Mouse (Mus musculus): ENCODE data around the gene Chst11.
A peak's percentile ranks its signal among the peaks of the same experiment; 100 is the strongest.

Chst11 gene

DNA sequence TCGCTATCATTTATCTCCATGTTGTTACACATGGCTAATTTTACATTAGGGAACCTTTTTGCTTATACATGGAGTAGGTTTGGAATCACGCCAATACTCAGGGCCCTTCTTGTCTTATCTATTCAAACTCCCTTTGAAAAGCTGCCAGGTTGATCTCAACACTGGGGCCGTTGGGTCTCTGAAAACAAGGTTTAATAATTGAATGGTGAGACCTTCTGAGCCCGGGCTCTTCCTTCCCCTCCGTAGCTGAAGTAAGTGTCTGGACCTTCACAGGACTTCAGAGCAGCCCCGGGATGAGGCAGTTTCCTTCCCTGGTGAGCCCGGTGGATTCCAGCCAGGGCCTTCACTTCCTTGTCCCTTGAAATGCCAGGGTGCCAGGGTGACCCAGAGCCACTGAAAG is 5.6 kb downstream of the Chst11 start:
- peak in 1 of 2 experiments; percentile 16 for DNase-seq (ENCODE audit: low spot score in 2 of 2)

DNA sequence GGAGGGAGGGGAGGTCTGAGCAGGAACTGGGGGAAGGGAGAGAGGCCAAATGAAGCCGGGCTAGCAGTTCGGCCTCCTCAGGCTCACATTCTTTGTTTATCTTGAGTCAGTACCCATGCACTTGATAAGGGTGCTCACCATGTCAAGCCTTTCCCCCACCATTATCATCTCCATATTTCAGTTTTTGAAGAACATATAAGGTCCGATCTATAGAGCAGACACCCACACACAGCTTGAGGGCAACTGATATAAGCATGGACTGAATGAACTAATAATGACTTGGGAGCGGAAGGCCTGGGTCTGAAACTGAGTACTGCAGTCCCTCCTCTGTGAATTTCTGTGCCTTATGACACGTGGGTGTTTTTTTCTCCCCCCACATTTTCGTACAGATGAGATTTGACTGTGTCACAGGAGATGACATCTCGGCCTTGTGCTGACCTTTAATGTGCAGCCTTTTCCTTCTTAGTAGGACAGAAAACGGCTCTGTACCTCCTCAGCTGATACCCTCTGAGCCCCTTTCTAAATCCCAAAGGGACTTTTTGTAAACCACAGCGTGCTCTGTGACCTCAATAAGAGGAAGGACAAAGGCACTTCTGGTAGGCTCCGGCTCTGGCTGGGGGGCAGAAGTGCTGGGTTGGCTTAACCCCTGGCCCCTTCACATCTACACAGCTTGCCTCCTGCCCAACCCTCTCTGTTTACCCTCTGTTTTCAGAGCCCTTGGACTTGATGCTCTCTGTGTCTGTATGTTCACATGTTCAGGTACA is 6.6 kb downstream of the Chst11 start:
- peak; percentile 55 to 58 for DNase-seq (ENCODE audit: low spot score in 2 of 2)

GRCm38 (mm10) chr10:82994284-82994683 is 9.0 kb downstream of the Chst11 start:
- no peak for DNase-seq (ENCODE audit: low spot score in 2 of 2)

DNA sequence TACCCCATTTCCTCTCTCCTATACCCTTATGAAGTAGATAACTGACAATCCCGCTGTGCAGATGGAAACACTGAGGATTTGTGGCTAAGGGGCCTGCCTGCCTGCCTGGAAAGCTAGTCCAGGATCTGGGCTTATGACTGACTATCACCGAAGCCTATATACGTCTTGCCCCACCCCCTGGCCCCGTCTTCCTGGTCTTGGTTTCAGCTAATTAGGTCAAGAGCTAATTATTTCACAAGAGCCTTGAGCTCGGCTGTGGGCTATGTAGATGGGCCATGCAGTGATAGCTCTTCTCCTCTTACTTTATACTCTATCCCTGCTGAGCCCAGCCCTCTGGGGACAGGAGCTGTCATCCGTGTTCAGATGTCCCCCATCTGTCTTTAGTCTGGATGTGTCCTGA is 12.2 kb downstream of the Chst11 start:
- DNase-seq (ENCODE audit: low spot score in 2 of 2) = no peak

- DNase-seq (ENCODE audit: low spot score in 2 of 2) = no peak
Measured at GRCm38 (mm10) chr10:83000169-83000568, 14.9 kb downstream of the Chst11 start.

DNA sequence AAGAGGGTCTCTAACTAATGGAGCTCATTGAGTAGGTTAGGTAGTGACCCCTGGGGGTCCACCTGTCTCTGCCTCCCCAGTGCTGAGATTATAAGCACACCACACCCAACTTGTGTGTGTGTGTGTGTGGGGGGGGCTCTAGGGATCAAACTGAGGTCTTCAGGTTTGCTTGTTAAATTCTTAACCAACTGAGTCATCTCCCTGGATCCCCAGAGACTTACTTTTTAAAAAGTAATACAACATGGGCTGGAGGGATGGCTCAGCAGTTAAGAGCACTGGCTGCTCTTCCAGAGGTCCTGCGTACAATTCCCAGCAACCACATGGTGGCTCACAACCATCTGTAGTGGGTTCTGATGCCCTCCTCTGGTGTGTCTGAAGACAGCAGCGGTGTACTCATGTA is 15.4 kb downstream of the Chst11 start:
- no peak for DNase-seq (ENCODE audit: low spot score in 2 of 2)

GRCm38 (mm10) chr10:83003899-83004298 is 18.6 kb downstream of the Chst11 start:
- DNase-seq (ENCODE audit: low spot score in 2 of 2) = no peak

- peak; percentile 39 to 54 for DNase-seq (ENCODE audit: low spot score in 2 of 2)
Measured at GRCm38 (mm10) chr10:83004389-83004788, 19.1 kb downstream of the Chst11 start.

DNA sequence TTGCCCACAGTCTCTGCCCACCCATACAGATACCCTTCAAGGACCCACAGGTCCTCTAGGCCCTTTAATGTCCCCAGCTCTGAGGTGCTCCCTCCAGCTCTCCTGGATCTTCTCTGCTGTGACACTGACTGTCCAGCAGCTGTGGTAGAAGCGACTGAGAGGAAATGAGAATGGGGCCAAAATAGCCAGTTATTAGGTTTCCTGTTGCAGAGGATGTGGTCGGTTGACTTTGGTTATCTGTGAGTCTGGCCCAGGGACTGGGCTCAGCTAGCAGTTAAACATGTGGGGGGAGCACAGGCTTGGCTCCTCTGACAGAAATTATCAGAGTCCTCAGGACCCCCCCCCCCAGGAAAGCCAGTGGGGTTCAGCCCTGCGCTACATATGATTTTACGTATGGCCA is 19.7 kb downstream of the Chst11 start:
- peak; percentile 67 to 71 for DNase-seq (ENCODE audit: low spot score in 2 of 2)

GRCm38 (mm10) chr10:83006258-83006657 is 21.0 kb downstream of the Chst11 start:
- peak in 1 of 2 experiments; percentile 26 for DNase-seq (ENCODE audit: low spot score in 2 of 2)

DNA sequence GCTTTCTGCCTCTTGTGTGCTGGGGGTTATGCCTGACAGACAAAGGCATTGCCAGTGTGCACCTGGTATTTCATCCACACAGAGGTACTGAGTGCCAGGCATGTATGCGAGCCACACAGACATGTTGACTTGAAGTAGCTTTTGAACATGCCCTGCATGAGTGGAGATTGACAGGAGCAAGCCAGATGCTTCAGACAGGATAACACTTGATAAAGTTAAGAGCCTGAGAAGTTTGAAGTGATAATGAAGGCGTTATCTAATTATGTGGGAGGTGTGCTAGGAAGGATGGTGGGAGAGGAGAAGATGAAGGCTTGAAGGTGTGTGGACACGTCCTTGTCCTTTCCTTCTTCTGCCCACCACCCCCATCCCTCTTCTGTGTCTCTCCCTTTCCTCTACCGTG is 28.7 kb downstream of the Chst11 start:
- DNase-seq (ENCODE audit: low spot score in 2 of 2) = no peak

- no peak for DNase-seq (ENCODE audit: low spot score in 2 of 2)
Measured at GRCm38 (mm10) chr10:83015919-83016318, 30.6 kb downstream of the Chst11 start.

DNA sequence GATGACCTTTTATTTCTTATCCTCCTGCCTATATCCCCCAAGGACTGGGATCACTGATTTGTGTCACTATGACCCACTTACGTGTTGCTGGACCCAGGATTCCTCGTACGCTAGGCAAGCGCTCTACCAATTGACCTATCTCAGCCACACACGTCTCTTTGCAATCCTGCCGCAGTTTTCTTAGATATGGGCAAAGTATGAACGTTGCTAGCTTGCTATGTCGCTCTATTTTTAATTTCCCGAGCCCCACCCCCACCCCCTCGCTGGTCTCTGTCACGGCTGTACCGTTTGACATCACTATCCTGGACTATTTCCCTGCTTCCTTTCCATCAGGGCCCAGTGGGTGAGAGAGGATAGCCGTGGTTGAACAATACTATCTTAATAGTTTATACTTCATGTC is 31.5 kb downstream of the Chst11 start:
- DNase-seq (ENCODE audit: low spot score in 2 of 2) = no peak

DNA sequence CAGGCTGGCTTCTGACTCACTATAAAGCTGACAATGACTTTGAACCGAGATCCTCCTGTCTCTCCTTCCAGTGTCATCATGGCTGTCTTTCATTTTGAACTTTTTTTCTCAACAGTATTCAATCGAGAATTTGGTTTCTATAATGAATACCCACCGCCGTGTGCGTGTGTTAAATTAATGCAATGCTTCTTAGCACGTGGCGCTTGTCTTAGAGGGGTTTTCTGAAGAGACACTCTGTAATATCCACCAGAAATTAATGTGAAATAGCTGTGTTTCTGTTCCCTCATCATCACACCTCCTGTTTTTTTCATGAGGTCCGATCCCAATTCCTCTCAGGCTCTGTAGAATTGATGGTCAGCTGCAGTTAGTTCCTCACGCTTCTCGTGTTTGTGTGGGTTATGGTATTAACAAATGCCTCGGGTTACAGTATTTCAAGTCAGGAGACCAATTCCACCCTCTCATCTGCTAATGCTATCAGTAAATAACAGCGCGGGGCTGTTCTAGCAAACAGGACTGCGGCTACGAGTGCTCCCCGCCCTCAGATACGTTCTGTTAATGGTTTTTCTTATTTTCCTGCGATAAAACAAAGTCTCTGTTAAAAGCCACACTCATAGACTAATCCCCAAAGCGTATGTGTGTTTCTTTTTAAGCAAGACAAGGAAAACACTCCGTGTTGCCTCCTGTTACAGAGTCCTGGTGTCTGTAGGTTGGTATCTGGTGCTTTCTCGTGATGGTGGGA is 32.6 kb downstream of the Chst11 start:
- peak; percentile 26 to 50 for DNase-seq (ENCODE audit: low spot score in 2 of 2)

DNA sequence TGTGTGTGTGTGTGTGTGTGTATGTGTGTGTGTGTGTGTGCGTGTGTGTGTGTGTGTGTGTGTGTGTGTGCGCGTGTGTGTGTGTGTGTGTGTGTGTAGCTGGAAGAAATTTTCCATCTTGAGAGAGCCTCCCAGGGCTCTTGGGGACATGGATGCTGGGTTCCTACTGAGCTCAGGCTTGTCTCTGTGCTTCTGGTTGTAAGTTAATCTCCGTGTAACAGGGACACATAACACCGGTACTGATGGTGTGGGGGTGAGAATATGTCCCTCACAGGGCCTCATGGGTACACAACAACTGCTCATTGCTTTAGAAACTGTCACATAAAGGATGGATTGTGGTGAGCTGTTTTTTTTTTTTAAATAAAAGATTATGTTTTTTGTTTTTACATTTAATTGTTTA is 33.2 kb downstream of the Chst11 start:
- no peak for DNase-seq (ENCODE audit: low spot score in 2 of 2)

GRCm38 (mm10) chr10:83019497-83020270 is 34.4 kb downstream of the Chst11 start:
- DNase-seq (ENCODE audit: low spot score in 2 of 2) = peak; percentile 59 to 77

DNA sequence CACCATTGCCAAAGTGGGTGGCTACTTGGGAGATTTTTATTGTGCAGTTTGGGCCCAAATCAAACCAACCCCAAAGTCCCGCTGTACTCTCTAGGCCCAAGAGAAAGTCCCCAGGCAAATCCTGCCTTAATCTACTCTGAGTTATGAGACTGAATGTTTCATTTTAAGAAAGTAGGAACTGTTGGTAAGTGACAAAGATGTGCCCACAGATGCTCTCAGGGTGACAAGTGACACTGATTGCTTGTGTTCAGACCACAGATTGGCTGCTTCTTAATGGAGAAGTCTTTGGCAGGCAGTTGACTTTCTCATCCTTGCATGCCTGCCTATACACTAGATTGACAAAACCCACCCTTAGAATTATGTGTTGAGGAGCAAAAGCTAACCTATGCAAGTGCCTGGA is 37.3 kb downstream of the Chst11 start:
- no peak for DNase-seq (ENCODE audit: low spot score in 2 of 2)

- DNase-seq (ENCODE audit: low spot score in 2 of 2) = no peak
Measured at GRCm38 (mm10) chr10:83026174-83026573, 40.9 kb downstream of the Chst11 start.

DNA sequence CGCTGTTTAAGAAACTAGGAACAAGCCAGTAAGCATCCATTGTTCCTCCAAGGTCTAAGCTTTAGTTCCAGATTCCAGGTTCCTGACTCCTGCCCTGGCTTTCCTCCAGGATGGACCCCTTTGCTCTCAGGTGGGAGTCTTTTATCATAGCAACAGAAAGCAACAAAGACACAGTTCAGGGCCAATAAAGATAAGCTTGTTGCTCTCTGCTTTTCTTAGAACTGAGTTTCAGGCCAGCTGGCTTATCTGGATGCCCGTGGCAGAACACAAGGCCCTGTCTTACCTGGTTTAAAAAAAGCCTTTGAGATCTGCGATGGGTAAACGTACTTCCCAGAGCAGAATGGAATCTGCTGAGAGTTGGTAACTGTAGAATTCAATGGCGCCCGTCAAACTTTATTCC is 42.4 kb downstream of the Chst11 start:
- DNase-seq (ENCODE audit: low spot score in 2 of 2) = no peak

GRCm38 (mm10) chr10:83030103-83030661 is 44.9 kb downstream of the Chst11 start:
- DNase-seq (ENCODE audit: low spot score in 2 of 2) = no peak

DNA sequence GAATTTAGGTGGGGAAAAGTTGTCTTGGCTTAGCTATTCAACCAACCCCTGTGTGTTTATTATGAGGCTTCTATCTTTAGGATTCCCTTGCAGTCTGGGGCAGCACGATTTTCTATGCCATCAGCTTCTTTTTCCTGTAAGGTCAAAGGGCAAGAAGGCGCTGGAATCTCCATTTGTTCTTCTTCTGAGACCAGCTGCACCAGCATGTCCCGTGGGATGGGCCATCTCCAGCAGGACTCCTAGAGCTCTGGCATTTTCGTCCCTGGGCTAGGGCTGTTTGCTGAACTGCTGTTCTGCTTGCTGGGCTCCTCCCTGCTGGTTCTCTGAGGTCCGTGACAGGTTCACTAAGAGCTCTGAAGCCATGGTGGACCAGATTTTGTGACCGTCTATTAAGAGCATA is 45.6 kb downstream of the Chst11 start:
- DNase-seq (ENCODE audit: low spot score in 2 of 2) = no peak

DNA sequence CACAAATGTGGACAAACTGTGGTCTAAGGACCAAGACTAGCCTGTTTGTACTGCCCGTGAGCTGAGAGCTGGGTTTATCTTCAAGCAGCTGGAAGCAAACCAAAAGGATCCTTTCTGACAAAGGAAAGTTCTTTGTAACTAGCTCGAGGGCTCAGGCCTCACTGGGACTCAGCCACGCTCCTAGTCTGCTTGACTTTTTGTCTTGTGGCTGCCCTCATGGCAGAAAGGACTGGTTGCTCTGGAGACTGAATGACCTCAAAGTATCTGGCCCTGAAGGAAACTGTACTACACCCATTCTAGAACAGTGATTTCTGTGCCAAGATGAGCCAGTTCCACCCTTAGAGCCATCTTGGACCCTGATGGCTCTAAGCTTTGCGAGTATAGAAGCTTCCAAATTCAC is 46.3 kb downstream of the Chst11 start:
- DNase-seq (ENCODE audit: low spot score in 2 of 2) = no peak
